Mouse (Mus musculus): ENCODE data around the gene Nr0b2.
"Not testable (repeated sequence)": the region's sequence is repeated elsewhere in the genome, so short reads cannot be mapped to it uniquely, and the experiment has no call there.

The Nr0b2 gene

DNA sequence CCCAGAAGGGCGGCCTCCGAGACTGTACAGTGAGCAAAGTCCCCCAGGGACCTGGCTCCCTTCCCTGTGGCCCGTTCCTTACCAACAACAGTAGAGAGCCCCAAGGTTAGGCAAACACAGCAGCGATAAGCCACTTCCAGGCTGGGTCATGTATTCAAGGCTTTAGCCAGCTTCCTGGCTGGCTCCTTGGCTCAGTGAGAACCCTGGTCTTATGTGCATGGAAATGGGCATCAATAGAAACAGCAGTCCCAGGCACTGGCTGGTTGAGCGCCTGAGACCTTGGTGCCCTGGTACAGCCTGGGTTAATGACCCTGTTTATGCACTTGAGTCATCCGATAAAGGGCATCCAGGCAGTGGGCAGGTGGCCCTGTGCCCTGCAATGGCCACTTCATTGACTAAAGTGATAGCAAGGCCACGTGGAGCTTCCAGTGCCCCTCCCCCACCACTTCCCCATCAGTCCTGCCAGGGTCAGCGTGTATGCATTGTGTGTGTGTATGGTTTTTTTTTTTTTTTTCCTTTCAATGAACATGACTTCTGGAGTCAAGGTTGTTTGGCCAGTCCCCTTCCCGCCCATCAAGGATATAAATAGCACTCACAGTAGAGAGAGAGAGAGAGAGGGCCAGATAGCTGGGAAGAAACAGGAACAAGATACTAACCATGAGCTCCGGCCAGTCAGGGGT is at the start of gene Nr0b2:
Gene Nr0b2, plus strand, starts transcription at position 609 of the 680 bp plus-strand sequence.
- DNase-seq (ENCODE audit: low spot score), result no peak

DNA sequence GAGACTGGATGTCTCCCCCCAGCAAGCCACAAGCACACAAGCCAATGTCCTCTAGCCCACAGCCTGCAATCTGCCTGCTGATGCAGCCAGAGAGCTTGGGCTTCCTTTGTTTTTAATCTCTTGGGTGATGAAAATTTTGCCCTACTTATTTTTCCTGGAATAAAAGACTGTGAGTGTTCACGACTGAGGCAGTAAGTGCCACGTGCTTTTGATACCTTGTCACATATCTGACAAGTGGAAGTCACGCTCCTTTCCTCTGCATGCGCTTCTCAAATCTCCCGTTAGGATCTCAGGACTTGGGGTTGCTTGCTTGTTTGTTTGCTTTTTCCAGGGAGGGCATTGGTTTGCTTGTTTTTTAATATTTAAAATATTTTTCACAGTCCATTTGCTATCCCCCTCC is 48.9 kb upstream of the Nr0b2 start:
- no peak for DNase-seq (ENCODE audit: low spot score)

DNA sequence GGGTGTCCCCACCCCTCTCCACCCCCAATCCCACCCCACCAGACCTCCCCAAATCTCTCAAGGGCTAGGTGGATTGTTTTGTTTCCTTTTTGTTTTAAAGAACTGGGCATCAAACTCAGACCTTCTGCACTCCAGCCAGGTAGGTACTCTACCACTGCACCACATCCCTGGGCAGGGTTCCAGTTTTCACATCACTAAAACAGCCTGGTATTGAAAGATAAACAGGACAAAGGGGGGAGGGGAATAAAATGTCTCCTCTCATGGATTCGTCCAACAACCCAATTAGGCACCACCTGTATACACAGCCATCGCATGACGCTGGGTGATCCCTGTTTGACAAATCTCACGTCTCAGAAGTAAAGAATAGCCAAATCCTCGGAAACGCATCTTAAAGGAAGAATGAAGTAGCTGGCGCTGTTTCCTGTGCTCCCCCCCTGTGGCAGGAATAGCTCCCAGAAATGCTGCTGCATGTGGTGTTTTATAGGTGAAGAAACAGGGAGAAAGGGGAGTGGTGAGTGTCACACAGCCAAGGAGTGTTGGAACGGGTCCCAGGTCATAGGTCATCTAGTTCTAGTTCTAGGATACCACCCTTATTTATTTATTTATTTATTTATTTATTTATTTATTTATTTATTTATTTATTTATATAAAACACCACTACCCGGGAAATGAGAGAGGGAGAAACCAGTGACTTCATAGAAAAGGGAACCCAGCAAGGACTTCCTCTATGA is 48.3 kb upstream of the Nr0b2 start:
- no peak for DNase-seq (ENCODE audit: low spot score)

DNA sequence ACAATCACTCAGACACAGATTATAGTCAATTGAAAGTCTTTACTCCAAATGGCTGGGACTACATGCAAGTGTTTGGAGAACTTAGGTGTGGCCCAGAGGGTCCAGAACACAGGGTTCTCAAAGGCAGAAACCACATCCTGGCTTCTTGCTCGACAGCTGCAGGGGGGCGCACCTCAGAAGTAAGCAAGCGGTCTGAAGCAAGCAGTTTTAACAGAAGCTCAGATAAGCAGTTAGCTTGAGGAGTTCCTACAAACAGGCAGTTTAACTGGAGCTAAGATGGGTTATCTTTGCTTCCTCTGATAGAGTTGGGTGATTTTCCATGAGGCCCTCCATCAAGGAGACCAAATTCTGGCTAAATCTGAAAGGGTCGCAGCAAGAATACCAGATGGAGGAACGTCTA is 46.6 kb upstream of the Nr0b2 start:
- no peak for DNase-seq (ENCODE audit: low spot score)

DNA sequence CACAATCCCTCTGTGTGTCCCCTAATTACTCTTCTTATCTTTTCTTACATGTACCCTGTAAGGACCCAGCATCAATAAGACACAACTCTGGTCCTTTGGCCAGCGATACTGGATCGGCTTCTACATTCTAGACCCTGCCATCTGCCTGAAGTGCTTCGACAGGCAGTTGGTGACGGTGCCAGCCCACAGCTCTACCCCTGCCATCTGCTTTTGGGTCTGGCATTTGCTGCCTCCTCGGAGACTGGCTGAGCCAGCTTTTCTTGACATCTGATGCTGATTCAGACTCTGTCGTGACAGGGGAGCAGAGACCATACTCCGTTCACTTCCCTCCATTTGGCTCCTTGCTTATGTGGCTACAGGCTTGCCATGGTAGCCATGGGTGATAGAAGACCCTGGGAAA is 44.2 kb upstream of the Nr0b2 start:
- DNase-seq (ENCODE audit: low spot score), result peak; percentile 38

DNA sequence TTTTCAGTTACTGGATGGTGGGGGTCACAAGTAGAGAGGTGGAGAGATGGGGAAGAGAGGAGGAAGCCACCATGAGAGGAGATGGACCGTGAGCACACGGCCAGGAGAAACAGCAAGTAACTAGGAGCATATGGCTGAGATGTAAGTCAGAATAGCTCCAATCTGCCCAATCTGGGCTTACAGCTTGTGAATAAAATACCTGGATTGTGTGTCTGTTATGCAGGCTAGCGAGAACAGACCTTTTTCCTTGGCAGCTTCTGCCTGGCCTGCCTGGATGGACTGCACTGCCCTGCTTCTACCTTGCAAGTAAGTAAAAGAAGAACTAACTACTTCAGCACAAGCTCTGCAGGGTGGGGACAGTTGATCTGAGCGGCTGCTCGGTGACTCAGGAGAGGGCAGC is 42.1 kb upstream of the Nr0b2 start:
- no peak for DNase-seq (ENCODE audit: low spot score)

DNA sequence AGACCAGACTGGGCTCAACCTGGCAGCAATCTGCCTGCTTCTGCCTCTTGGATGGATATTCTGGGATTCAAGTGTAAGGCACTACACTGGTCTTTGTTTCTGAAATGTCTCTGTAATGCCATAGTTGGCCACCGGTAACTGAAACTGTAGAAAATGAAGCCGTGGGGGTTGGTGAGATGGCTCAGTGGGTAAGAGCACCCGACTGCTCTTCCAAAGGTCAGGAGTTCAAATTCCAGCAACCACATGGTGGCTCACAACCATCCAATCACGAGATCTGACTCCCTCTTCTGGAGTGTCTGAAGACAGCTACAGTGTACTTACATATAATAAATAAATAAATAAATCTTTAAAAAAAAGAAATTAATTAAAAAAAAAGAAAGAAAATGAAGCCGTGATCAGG is 40.7 kb upstream of the Nr0b2 start:
- DNase-seq (ENCODE audit: low spot score), result not testable (repeated sequence)

DNA sequence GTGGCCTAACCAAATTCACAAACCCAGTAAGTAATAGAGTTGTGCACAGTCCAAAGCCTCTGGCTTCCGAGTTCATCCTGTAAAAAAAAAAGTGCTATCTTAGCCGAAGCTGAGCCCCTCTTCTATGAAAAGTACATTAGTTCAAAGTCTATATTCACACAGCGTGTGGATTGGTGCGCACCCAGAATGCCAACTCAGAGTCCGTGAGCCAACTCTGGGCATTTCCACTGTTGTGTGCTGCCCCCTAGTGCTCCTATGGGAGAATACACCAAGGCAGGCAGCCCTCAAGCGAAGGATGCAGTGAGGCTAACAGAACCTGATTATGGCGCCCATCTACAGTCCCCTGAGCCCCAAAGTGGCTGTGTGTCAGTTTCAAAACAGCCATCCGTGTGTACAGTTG is 40.2 kb upstream of the Nr0b2 start:
- peak; percentile 71 for DNase-seq (ENCODE audit: low spot score)

DNA sequence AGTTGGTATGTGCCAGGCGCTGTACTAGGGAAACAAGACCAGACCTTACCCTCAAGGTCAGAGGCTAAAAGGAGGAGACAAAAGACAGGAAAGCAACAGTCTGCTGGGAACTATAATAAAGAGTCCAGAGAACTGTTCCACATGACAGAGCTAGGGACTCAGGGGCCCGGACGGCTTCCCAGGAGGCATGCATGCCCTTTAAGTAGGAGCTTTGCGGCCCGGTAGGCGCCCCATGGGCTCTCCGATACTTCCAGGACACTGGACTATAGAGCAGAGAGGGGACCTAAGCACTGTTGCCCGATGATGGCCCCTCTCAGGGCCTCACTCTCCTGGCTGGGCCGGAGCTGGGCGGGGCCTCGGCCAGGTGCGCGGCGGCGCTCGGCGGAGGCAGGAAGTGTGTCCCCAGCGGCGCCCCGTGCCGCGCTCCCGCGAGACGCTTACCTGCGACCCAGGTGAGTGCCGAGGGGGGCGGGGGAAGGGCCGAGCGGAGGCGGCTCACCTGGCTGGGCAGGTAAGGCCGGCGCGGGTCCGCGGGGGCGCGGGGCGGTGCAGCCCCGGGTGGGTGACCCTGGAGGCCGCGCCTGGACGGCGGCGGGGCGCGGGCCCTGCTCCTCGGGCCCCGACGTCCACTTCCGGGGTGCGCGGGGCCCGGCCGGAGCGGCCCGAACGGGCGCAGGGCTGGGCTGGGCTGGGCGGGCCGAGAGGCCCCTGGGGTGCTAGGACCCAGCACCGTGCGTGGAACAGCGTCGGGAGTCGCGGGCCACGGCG is 34.4 kb upstream of the Nr0b2 start, which contains the start of gene Kdf1:
Gene Kdf1, plus strand, starts transcription at position 363 of the 768 bp plus-strand sequence.
- no peak for DNase-seq (ENCODE audit: low spot score)

DNA sequence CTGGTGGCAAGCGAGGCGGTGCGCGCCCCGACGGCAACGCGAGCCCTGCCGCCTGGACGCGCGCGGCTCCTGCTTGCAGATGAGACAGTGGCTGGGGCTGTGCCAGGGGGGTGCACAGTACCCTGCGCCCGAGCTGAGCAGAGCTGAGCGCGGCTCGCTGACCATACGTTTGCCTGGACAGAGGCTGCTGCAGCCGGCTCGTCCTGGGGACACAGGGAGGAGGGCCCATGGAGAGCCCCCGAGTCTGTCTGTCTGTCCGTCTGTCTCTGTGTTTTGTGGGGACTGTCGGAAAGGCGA is 33.9 kb upstream of the Nr0b2 start:
- DNase-seq (ENCODE audit: low spot score), result no peak

DNA sequence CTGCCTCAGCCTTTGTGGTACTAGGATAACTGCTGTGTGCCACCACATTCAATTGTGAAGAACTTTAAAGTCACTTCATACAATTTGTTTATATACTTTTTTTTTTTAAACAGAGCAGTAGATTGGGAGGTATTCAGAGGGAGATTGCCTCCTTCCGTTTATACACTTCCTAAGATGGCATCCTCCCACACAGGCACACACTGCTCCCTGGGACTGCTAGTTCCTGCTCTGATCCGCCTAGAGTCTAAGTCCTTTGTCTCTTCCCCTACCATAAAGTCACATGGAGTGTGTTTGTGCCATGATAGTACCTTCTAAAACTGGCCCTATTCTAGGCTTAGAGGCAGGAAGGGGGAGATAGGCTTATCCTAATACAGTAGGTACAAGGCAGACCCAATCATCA is 31.7 kb upstream of the Nr0b2 start:
- DNase-seq (ENCODE audit: low spot score), result no peak

DNA sequence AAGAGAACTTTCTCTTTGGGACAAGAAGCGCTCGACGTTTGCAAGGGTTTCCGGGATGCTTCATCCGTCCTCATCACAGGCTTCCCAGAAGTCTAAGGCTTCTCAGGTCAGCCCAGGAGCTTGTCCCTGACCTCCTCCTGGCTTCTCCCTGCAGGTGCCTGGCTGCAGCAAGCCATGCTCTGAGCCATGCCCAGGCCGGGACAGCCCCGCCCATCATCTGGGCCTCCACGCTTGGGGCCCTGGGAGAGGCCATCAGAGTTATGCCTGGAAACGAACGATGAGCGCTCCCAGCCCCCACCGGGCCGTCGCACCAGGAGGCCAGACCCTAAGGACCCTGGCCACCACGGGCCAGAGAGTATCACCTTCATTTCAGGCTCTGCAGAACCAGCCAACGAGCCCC is 25.4 kb upstream of the Nr0b2 start:
- no peak for DNase-seq (ENCODE audit: low spot score)

DNA sequence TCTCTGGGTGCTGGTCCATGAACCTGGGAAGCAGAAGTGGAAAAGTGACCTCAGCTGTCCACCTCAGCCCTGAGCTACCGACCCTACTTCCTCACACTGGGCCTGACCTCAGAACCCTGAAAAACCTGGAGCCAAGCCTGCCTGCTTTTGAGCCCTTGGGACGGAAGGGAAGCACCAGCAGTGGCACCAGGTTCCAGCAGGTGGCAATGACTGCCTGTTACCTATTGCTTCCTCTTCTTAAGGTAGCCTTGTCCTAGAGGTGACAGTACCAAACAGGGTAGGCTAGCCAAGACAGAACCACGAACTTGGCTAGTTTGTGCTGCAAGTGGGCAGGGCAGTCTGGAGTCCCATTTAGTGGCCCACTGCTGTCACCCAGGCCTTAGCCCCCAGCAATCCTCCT is 20.4 kb upstream of the Nr0b2 start:
- DNase-seq (ENCODE audit: low spot score), result no peak

DNA sequence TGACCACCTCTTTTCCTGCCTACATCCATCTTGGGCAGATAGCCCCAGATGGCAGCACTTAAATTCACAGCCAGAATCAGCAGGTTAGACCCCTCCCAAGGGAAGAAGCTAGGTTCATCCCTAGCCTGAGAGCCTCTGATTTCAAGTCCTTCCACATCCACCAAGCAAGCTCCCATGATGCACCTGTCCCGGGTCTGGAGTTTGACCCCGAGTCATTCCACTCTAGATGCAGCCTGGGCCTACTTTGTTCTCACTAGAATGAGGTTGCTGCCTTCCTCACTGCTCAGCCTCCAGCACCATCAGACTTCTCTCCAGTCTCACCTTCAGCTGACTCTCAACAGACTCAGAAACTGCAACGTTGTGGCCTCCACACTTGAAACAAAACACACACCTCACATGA is 17.1 kb upstream of the Nr0b2 start:
- no peak for DNase-seq (ENCODE audit: low spot score)

DNA sequence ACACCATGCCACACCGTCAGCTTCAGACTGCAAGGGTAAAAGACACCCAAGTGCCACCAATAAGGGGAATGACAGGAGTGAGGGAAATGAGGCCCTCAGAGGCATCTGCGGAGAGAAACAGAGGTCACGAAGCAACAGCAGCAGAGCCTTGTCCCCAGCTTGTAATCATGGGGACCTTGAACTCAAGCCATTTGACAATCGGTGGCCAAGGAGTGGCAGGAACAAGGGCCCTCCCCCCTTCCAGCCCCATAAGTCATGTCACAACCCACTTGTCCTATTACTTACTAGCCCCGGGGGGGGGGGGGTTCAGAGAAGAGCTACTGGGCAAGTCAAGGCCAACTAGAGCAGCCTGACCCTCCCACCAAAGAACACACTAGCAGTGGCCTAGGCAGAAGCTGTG is 16.5 kb upstream of the Nr0b2 start:
- DNase-seq (ENCODE audit: low spot score), result no peak

DNA sequence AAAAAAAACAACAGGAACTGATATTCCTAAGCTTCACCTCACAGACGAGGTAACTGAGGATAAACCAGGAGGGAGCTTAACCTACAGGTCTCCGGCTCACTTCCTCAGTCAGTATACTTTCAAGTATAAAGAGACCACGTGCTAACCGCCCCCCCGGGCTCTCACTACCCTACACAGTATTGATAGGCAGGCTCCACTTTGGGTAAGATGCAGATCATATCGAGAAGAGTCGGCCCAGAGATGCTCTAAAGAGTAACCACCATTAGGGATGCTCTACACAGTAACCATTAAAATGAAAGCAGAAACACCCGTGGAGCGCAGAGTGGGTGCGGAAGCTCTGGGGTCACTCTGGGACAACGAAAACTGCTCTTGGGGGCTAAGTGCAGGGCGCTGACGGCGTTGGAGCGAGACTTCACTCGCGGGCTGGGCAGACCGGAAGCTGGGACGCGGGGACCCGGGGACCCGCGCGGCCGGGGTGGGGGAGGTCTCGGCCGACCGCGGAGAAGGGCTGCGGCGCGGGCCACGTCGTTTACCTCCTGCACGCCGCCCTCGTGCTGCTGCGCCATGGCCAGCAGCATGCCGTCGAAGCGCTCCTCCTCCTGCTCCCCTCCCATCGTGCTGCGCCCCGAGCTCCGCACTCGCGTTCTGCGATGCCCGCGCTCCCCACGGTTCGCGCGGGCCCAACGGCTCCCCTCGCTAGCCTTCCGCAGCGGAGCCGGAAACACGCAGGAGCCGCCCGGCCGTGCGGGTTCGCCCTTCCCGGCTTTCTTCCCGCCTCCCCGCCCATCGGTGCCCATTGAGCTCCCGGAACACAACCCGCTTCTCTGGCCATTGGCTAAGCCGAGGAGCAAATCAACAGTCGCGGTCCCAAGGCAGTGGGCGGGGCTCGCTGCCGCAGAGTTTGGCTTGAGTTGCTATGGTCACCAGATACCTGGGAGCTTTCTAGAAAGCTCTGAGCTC is 7.6 kb upstream of the Nr0b2 start, which contains the start of gene Nudc:
Gene Nudc, minus strand, starts transcription at position 725 of the 960 bp plus-strand sequence.
- peak; percentile 82 for DNase-seq (ENCODE audit: low spot score)

DNA sequence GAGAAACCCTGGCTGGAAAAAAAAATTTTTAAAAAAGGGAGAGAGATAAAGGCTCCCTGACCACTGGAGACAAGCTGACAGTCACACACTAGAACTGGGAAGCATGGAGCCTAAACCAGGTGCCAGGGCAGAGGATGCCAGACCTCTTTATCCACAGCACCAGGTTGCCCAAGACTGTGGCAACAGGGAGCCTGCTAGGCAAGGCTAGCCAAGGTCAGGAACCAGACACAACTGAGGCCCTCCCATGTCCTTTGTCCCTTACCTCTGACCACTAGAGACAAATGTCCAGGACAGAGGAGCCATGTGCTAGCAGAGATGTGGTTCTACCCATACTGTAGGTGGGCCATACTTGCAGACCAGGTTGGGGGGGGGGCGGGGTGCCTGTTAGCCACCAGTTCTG is 1.1 kb upstream of the Nr0b2 start:
- DNase-seq (ENCODE audit: low spot score), result no peak

DNA sequence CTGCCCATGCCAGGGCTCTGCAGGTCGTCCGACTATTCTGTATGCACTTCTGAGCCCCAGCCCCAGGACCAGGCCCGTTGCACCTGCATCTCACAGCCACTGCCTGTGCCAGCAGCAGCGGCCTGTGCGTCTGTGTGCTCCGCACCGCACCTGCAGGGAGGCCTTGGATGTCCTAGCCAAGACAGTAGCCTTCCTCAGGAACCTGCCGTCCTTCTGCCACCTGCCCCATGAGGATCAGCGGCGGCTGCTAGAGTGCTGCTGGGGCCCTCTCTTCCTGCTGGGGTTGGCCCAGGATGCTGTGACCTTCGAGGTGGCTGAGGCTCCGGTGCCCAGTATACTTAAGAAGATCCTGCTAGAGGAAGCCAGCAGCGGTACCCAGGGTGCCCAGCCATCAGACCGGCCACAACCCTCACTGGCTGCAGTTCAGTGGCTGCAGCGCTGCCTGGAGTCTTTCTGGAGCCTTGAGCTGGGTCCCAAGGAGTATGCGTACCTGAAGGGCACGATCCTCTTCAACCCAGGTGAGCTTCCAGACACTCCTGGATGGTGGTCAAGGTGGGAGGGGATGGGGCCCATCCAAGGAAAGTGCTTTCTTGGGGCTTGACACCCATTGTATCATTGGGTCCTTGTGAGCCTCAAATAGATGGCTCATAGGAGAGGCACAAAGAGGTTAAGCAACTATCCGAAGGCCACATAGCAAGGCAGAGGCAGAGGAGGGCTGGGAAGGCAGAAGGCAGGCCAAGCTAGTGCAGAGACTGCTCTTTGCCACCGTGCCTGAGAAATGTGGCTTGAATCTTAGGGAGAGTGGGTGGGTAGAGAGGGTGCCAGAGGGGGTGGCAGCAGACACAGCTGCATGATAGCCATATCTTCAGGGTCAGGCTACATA is 513 bp downstream of the Nr0b2 start:
- no peak for DNase-seq (ENCODE audit: low spot score)

DNA sequence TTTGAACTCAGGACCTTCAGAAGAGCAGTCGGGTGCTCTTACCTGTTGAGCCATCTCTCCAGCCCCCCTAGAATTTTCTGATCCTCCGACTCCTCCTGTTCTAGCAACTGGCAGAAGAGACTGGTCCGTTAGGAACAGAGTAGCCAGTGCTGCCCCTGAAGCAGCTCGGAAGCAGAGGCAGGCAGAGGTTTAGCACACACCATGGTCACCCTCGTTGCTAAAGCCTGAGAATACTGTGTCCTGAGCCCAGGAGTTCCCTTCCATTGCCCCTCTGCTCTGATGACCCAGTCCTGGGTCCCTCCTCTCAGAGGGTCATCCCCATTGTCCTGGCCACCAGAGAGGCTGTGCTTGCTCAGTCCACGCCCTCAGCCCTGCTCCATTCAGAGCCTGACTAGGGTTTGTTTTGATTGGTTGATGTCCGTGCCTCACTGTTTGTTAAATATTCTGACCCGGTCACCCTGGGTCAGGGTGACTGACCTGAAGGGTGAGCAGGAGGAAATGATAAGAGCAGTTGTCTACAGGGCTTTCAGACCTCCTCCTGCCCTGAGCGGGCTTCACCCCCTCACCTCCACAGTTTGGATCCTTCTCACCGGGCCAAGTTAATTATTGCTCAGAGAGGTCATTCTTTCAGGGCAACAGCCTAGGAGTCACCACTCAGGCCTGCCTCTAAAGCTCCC is 4.0 kb downstream of the Nr0b2 start:
- DNase-seq (ENCODE audit: low spot score), result no peak

DNA sequence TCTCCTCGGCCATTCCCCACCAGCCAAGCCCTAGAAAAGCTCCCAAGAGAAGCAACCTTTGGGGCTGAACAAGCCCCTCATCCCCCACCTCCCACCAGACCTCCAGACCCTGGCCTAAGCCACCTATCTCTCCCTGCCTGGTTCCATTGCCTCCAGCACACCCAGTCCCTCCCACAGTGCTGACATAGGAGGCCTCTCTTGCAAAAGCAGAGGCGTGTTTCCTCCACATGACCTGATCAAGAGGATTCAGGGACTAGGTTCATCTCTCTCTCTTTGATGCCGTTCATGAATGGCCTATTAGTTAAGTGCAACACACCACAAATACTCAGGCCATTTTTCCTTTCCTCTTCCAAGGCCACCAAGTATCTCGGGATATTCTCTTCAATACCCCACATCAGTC is 6.7 kb downstream of the Nr0b2 start:
- DNase-seq (ENCODE audit: low spot score), result no peak

Data from layer of hippocampus, adult 9-10 months (tissue).